Comparison of ENCODE assay signal across 8 mouse cellular contexts in the genomic region with DNA sequence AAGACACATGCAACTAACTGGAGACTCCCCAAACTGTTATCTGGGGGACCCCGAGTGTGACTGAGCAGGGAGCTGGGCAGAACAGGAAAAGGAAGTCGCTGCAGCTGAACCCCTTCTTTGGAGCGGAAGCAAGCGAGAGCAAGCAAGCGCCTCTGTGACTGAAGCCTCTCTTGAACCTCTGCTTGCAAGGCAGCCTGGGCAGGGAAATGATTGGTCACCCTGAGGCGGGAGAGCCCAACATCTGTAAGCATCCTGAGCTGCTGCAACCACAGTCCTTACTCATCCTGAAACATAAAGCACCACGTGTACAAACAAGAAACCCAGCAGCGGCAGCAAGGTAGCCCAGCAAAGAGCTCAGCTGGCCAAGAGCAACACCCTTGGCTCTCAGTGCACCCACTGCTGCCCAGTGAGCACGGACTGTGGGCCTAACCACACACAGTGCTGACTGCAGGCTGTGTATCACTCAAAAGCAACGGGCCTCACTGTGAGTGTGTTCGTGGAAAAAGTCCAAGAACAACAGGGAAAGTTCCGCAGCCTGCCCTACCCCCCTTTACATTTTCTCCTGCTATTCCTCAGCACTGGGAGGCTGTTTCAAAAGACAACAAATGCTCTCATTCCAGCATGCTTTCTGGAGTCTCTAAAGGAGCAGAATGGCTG.
DNase-seq lines count a peak whose midpoint lies in the region; ATAC-seq lines count a peak whose summit lies in the region.

No protein-coding gene starts in this region.

- H3K27me3 ChIP-seq in lung, embryonic 16.5 days (ENCODE audit: control insufficient read depth, insufficient read depth, low read depth, low read length): no peaks in the 10 kb centered on the region
- no peaks in the 10 kb centered on the region for H3K27me3 ChIP-seq in hindbrain, embryonic 11.5 days (ENCODE audit: control insufficient read depth, insufficient read depth, low read length)
- no peaks in the 10 kb centered on the region for H3K27me3 ChIP-seq in liver, embryonic 15.5 days

- 25% methylated on average over 12 of the region's 12 CpGs for WGBS in lung, embryonic 16.5 days
- WGBS in hindbrain, embryonic 11.5 days: 34% methylated on average over 12 of the region's 12 CpGs
- 30% methylated on average over 12 of the region's 12 CpGs for WGBS in liver, embryonic 15.5 days (ENCODE audit: insufficient replicate concordance)

- H3K9ac ChIP-seq in lung, embryonic 16.5 days (ENCODE audit: low read length): no peak overlapping the region; the same call in 1 of the 2 replicates
- H3K9ac ChIP-seq in hindbrain, embryonic 11.5 days (ENCODE audit: low read depth, low read length): no peak overlapping the region
- H3K9ac ChIP-seq in liver, embryonic 15.5 days: no peak overlapping the region

- peak overlapping the region; percentile 72 for H3K27ac ChIP-seq in lung, embryonic 16.5 days (ENCODE audit: low read length)
- H3K27ac ChIP-seq in hindbrain, embryonic 11.5 days (ENCODE audit: low read depth, low read length): no peak overlapping the region
- no peak overlapping the region for H3K27ac ChIP-seq in liver, embryonic 15.5 days (replicated peaks)

- DNase-seq in lung, postnatal 25 days (ENCODE audit: low spot score): no peak
- DNase-seq in fibroblast of lung, adult 2 months (ENCODE audit: low read depth): peak; percentile 93
- peak; percentile 29 for DNase-seq in hindbrain, embryonic 11.5 days (ENCODE audit: low spot score)
- no peak for DNase-seq in gastrocnemius, postnatal 36 days

- H3K4me2 ChIP-seq in lung, embryonic 16.5 days (ENCODE audit: low read depth, low read length): no peak overlapping the region
- H3K4me2 ChIP-seq in hindbrain, embryonic 11.5 days (replicated peaks; ENCODE audit: low read depth, low read length): no peak overlapping the region
- 0 out of 2 replicates have a peak overlapping the region, but pooled peaks have one; percentile 2 for H3K4me2 ChIP-seq in liver, embryonic 15.5 days

- H3K4me3 ChIP-seq in lung, embryonic 16.5 days (ENCODE audit: low read length): no peak overlapping the region
- H3K4me3 ChIP-seq in hindbrain, embryonic 11.5 days (ENCODE audit: low read depth, low read length): no peak overlapping the region
- no peak overlapping the region for H3K4me3 ChIP-seq in liver, embryonic 15.5 days (replicated peaks)

- peaks cover 19% of the 10 kb centered on the region for H3K4me1 ChIP-seq in lung, embryonic 16.5 days (replicated peaks; ENCODE audit: control insufficient read depth, insufficient read depth, low read length)
- no peaks in the 10 kb centered on the region for H3K4me1 ChIP-seq in hindbrain, embryonic 11.5 days (replicated peaks; ENCODE audit: control insufficient read depth, insufficient read depth, low read length)
- H3K4me1 ChIP-seq in liver, embryonic 15.5 days (replicated peaks): peaks cover 27% of the 10 kb centered on the region

- no peaks in the 10 kb centered on the region for H3K9me3 ChIP-seq in lung, embryonic 16.5 days (ENCODE audit: control insufficient read depth, low read length)
- H3K9me3 ChIP-seq in hindbrain, embryonic 11.5 days (ENCODE audit: control insufficient read depth, low read length): no peaks in the 10 kb centered on the region
- no peaks in the 10 kb centered on the region for H3K9me3 ChIP-seq in liver, embryonic 15.5 days (replicated peaks)

- H3K36me3 ChIP-seq in lung, embryonic 16.5 days (ENCODE audit: control insufficient read depth, insufficient read depth, low read length): no peaks in the 10 kb centered on the region
- H3K36me3 ChIP-seq in hindbrain, embryonic 11.5 days (ENCODE audit: control insufficient read depth, insufficient read depth, low read length): no peaks in the 10 kb centered on the region
- H3K36me3 ChIP-seq in liver, embryonic 15.5 days (replicated peaks): no peaks in the 10 kb centered on the region

- peak; percentile 86 for ATAC-seq in lung, embryonic 16.5 days (ENCODE audit: low read depth)
- no peak for ATAC-seq in hindbrain, embryonic 11.5 days (ENCODE audit: low FRiP score)
- ATAC-seq in liver, embryonic 15.5 days (ENCODE audit: insufficient read depth): 0 out of 2 replicates have a peak, but pooled peaks have one; percentile 7
- ATAC-seq in neutrophil, adult 5-6 weeks (ENCODE audit: extremely low read depth, insufficient number of reproducible peaks, low FRiP score, poor library complexity, severe bottlenecking): peak; percentile 62
- ATAC-seq in erythroblast, adult 5-6 weeks (replicated peaks; ENCODE audit: low FRiP score, poor library complexity, severe bottlenecking): no peak

- intact Hi-C loops in gastrocnemius, postnatal 36 days (cut with DNase I): no loop called here

Comparison
In these comparisons a context has a peak if more than half of its experiments do, and no peak if none do; other contexts are left out.
1. ATAC-seq: peak in lung, embryonic 16.5 days (single experiment), liver, embryonic 15.5 days (single experiment) and neutrophil, adult 5-6 weeks (single experiment); none in hindbrain, embryonic 11.5 days (single experiment) and erythroblast, adult 5-6 weeks (single experiment).
2. DNase-seq: peak in fibroblast of lung, adult 2 months (single experiment) and hindbrain, embryonic 11.5 days (single experiment); none in lung, postnatal 25 days (single experiment) and gastrocnemius, postnatal 36 days (0 of 2).